Mouse (Mus musculus) erythroid progenitor cell, adult 5-6 weeks (primary cell): ENCODE measurements around the gene Tcf20. TPM values are rescaled to one million over a fixed set of nuclear protein-coding genes. Genes with fewer than 3 reads are reported as not detected.
"Not testable (repeated sequence)": the region's sequence is repeated elsewhere in the genome, so short reads cannot be mapped to it uniquely, and the experiment has no call there.

Experiments
- ATAC-seq: replicated peaks from 2 replicates; pipeline ENCODE4 v1.8.0; 2016; ENCODE audit warnings: moderate number of reproducible peaks, mild to moderate bottlenecking, moderate TSS enrichment, inconsistent platforms; ENCODE audit not compliant: poor library complexity, low FRiP score, severe bottlenecking
- total RNA-seq, 2 experiments: library from RNA; stranded (forward) in 1 of 2; stranded (reverse) in 1 of 2; fragments of 150-400 nt in 1 of 2; fragments of 186-747, 209-891 nt in 1 of 2; gene quantifications; 2 replicates each; pipeline versions ENCODE4 v1.2.3 to v1.2.4; 2015 to 2017; ENCODE audit warnings: low replicate concordance in 2 of 2

Gene Tcf20
- total RNA-seq, 2 experiments from 2014 or later = 36.0 to 55.5 TPM

DNA sequence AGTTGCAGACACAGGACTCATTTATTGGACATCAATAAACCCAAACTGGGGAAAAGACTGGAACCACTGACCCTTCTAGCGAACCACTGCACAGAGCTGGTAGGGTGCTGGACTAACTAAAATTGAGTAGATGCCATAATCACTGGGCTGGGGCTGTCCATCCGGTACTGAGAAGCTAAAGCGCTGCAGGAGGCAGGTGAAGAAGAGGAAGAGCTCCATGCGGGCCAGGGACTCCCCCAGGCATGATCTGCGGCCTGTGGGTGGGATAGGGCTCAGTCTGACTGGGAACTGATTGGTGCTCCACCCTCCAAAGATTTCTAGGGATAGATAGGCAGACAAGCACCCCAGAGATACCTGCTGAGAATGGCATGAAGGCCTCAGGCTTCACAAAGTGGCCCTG lies 209.8 kb downstream of the Tcf20 start:
- not testable (repeated sequence) for ATAC-seq

DNA sequence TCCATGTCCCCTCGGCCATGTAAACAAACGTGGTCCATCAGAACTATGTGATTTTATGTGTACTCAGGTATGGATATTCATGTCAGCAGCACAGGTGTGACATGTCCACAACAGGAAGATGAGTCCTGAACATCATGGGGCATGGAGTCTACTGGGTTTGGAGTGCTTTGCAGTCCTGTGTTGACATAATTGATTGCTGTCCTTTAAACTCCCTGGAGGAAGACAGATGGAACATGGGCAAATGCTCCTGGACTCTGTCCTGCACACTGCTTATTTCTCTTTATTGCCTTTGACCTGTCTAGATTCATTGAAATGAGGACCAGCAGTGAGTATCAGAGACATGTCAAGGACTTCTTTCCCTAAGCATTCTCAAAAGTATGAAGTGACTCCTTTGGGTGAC lies 221.7 kb downstream of the Tcf20 start:
- ATAC-seq = no peak

DNA sequence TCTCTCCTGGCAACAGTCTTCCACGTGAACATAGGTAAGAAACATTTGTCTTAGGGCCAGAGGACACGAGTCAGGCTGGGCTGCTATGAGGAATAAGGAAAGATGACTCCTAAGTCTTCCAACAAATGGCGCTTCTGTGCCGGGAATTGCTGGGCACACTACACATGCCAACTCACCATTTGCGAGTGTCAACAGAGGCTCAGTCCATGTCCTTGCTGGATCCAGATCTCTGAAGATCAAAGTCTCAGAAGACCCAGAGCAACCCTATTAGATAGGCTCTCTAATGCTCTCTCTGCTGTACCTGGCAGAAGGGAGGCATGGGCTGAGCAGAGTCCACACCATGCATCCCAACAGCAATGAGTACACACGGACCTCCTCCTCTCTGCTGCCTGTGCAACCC lies 222.8 kb downstream of the Tcf20 start:
- no peak for ATAC-seq

DNA sequence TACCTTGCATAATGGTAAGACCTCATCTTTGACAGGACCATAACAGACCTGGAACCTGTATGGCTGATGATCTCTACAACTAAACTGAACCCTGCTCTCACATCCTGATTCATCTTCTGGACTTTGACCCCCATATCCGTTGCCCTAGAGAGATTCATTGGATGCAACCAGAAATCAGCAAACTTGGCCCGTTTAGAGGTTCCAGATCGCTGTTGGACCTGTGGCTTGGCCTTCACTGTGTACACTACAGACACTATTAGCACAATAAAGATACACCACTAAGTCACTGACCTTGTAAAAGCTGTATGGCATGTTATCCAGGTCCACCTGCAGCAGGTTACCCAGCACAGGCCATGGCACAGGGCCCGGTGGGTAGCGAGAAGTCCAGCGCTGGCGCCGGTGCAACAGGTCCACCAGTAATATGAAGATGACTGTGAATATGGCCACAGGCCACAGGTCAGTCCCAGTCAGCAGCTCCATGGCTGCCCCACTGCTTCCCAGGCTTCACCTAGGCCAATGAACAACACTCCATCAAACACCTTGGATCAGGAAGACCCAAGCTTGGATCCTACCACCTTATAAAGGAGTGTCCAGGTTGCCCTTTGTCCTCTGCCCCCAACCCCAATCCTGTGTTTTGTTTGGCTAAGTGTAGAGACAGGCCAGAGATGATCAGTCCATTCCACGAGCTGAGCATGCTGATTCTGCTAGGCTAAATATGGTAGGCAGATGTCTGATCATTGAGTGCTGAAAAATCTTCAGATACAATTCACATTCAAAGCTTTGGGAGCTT lies 223.8 kb downstream of the Tcf20 start, which contains the start of gene Cyp2d40:
Gene Cyp2d40 (minus strand): TSS at position 553 of the 790 bp plus-strand sequence.
- ATAC-seq = no peak

Other genes starting within 250 kb of the Tcf20 start
- not detected in 2 replicates for gene Cyp2d40, start 223.7 kb downstream of the Tcf20 start, total RNA-seq (2015; ENCODE audit: low replicate concordance)
- gene Cyp2d40, start 223.7 kb downstream of the Tcf20 start, total RNA-seq (2017; ENCODE audit: low replicate concordance) = not detected in 2 replicates
- gene Cyp2d26, start 193.6 kb downstream of the Tcf20 start, total RNA-seq (2015; ENCODE audit: low replicate concordance) = not detected in 2 replicates
- gene Cyp2d26, start 193.6 kb downstream of the Tcf20 start, total RNA-seq (2017; ENCODE audit: low replicate concordance) = not detected in 2 replicates
- 14.4 and 17.2 TPM in 2 replicates for gene Nfam1, start 45.4 kb upstream of the Tcf20 start, total RNA-seq (2015; ENCODE audit: low replicate concordance)
- 11.9 and 16.9 TPM in 2 replicates for gene Nfam1, start 45.4 kb upstream of the Tcf20 start, total RNA-seq (2017; ENCODE audit: low replicate concordance)
- 21.8 and 33.2 TPM in 2 replicates for gene Serhl, start 101.6 kb upstream of the Tcf20 start, total RNA-seq (2015; ENCODE audit: low replicate concordance)
- gene Serhl, start 101.6 kb upstream of the Tcf20 start, total RNA-seq (2017; ENCODE audit: low replicate concordance) = 3.0 and 5.9 TPM in 2 replicates
- gene Rrp7a, start 134.9 kb upstream of the Tcf20 start, total RNA-seq (2015; ENCODE audit: low replicate concordance) = 12.6 and 16.9 TPM in 2 replicates
- gene Rrp7a, start 134.9 kb upstream of the Tcf20 start, total RNA-seq (2017; ENCODE audit: low replicate concordance) = 12.3 and 31.9 TPM in 2 replicates
- gene Poldip3, start 161.5 kb upstream of the Tcf20 start, total RNA-seq (2015; ENCODE audit: low replicate concordance) = 39.6 and 46.5 TPM in 2 replicates
- gene Poldip3, start 161.5 kb upstream of the Tcf20 start, total RNA-seq (2017; ENCODE audit: low replicate concordance) = 66.7 and 92.9 TPM in 2 replicates
- gene Cyb5r3, start 184.7 kb upstream of the Tcf20 start, total RNA-seq (2015; ENCODE audit: low replicate concordance) = 106 and 112 TPM in 2 replicates
- 48.1 and 57.9 TPM in 2 replicates for gene Cyb5r3, start 184.7 kb upstream of the Tcf20 start, total RNA-seq (2017; ENCODE audit: low replicate concordance)